Mouse (Mus musculus): Measurements from ENCODE around the gene Bcl2l11. TPM values are rescaled to one million over a fixed set of nuclear protein-coding genes. Genes with fewer than 3 reads are reported as not detected.

Gene Bcl2l11
- total and polyA plus RNA-seq, 2 experiments from 2014 or later = 5.1 to 6.5 TPM

- 92% methylated on average over 9 of the region's 9 CpGs for WGBS
- H3K9me3 ChIP-seq (ENCODE audit: low read length) = no peaks in the 10 kb centered on the region
- DNase-seq (ENCODE audit: low spot score) = no peak
- no peak overlapping the region for H3K27ac ChIP-seq (ENCODE audit: low read depth, low read length)
- no peaks in the 10 kb centered on the region for H3K36me3 ChIP-seq (ENCODE audit: insufficient read depth, low read length)
- ATAC-seq (ENCODE audit: low FRiP score) = no peak
- H3K4me2 ChIP-seq (ENCODE audit: low read depth, low read length, poor library complexity, severe bottlenecking) = no peak overlapping the region
- H3K27me3 ChIP-seq (ENCODE audit: insufficient read depth, low read length) = no peaks in the 10 kb centered on the region
- H3K4me3 ChIP-seq (ENCODE audit: low read depth, low read length) = no peak overlapping the region
- H3K4me1 ChIP-seq (ENCODE audit: insufficient read depth, low read length) = no peaks in the 10 kb centered on the region
- no peak overlapping the region for H3K9ac ChIP-seq (replicated peaks; ENCODE audit: low read length, poor library complexity, severe bottlenecking)
- TF ChIP-seq CTCF (IDR thresholded peaks at IDR 0.05) = no peak
These were observed 23.8 kb upstream of the Bcl2l11 start for GRCm38 (mm10) chr2:128102086-128102485.

GRCm38 (mm10) chr2:128104815-128105214, 21.0 kb upstream of the Bcl2l11 start:
- no peak overlapping the region for H3K4me2 ChIP-seq (ENCODE audit: low read depth, low read length, poor library complexity, severe bottlenecking)
- H3K9ac ChIP-seq (replicated peaks; ENCODE audit: low read length, poor library complexity, severe bottlenecking) = no peak overlapping the region
- no peak for ATAC-seq (ENCODE audit: low FRiP score)
- H3K4me1 ChIP-seq (ENCODE audit: insufficient read depth, low read length) = no peaks in the 10 kb centered on the region
- no peaks in the 10 kb centered on the region for H3K9me3 ChIP-seq (ENCODE audit: low read length)
- no peak for DNase-seq (ENCODE audit: low spot score)
- no peak overlapping the region for H3K4me3 ChIP-seq (ENCODE audit: low read depth, low read length)
- no peaks in the 10 kb centered on the region for H3K27me3 ChIP-seq (ENCODE audit: insufficient read depth, low read length)
- H3K27ac ChIP-seq (ENCODE audit: low read depth, low read length) = no peak overlapping the region
- WGBS = 88% methylated on average over 5 of the region's 5 CpGs
- no peaks in the 10 kb centered on the region for H3K36me3 ChIP-seq (ENCODE audit: insufficient read depth, low read length)
- TF ChIP-seq CTCF (IDR thresholded peaks at IDR 0.05) = no peak

GRCm38 (mm10) chr2:128105651-128106050, 20.2 kb upstream of the Bcl2l11 start:
- H3K4me3 ChIP-seq (ENCODE audit: low read depth, low read length) = no peak overlapping the region
- no peaks in the 10 kb centered on the region for H3K27me3 ChIP-seq (ENCODE audit: insufficient read depth, low read length)
- no peaks in the 10 kb centered on the region for H3K4me1 ChIP-seq (ENCODE audit: insufficient read depth, low read length)
- no peak overlapping the region for H3K4me2 ChIP-seq (ENCODE audit: low read depth, low read length, poor library complexity, severe bottlenecking)
- no peak for TF ChIP-seq CTCF (IDR thresholded peaks at IDR 0.05)
- no peak overlapping the region for H3K9ac ChIP-seq (replicated peaks; ENCODE audit: low read length, poor library complexity, severe bottlenecking)
- no peak for DNase-seq (ENCODE audit: low spot score)
- no peak overlapping the region for H3K27ac ChIP-seq (ENCODE audit: low read depth, low read length)
- no peak for ATAC-seq (ENCODE audit: low FRiP score)
- 88% methylated on average over 11 of the region's 11 CpGs for WGBS
- no peaks in the 10 kb centered on the region for H3K9me3 ChIP-seq (ENCODE audit: low read length)
- H3K36me3 ChIP-seq (ENCODE audit: insufficient read depth, low read length) = no peaks in the 10 kb centered on the region

GRCm38 (mm10) chr2:128111537-128111936, 14.3 kb upstream of the Bcl2l11 start:
- Histone ChIP-seq H3K9me3 (ENCODE audit: low read length) (no peaks in the 10 kb centered on the region), H3K4me2 (ENCODE audit: low read depth, low read length, poor library complexity, severe bottlenecking) (no peak overlapping the region), H3K4me3 (ENCODE audit: low read depth, low read length) (no peak overlapping the region), H3K4me1 (ENCODE audit: insufficient read depth, low read length) (no peaks in the 10 kb centered on the region), H3K27me3 (ENCODE audit: insufficient read depth, low read length) (no peaks in the 10 kb centered on the region), H3K27ac (ENCODE audit: low read depth, low read length) (no peak overlapping the region), H3K9ac (replicated peaks; ENCODE audit: low read length, poor library complexity, severe bottlenecking) (no peak overlapping the region), H3K36me3 (ENCODE audit: insufficient read depth, low read length) (no peaks in the 10 kb centered on the region)
- DNase-seq (ENCODE audit: low spot score) (no peak), ATAC-seq (ENCODE audit: low FRiP score) (no peak)
- no peak for TF ChIP-seq CTCF (IDR thresholded peaks at IDR 0.05)
- 57% methylated on average over 9 of the region's 9 CpGs for WGBS

GRCm38 (mm10) chr2:128114621-128115020, 11.2 kb upstream of the Bcl2l11 start:
- Histone ChIP-seq H3K27ac (ENCODE audit: low read depth, low read length) (no peak overlapping the region), H3K36me3 (ENCODE audit: insufficient read depth, low read length) (no peaks in the 10 kb centered on the region), H3K4me1 (ENCODE audit: insufficient read depth, low read length) (no peaks in the 10 kb centered on the region), H3K4me3 (ENCODE audit: low read depth, low read length) (no peak overlapping the region), H3K4me2 (ENCODE audit: low read depth, low read length, poor library complexity, severe bottlenecking) (no peak overlapping the region), H3K27me3 (ENCODE audit: insufficient read depth, low read length) (no peaks in the 10 kb centered on the region), H3K9me3 (ENCODE audit: low read length) (no peaks in the 10 kb centered on the region), H3K9ac (replicated peaks; ENCODE audit: low read length, poor library complexity, severe bottlenecking) (no peak overlapping the region)
- 89% methylated on average over 3 of the region's 3 CpGs for WGBS
- ATAC-seq (ENCODE audit: low FRiP score) (no peak), DNase-seq (ENCODE audit: low spot score) (no peak)
- no peak for TF ChIP-seq CTCF (IDR thresholded peaks at IDR 0.05)

GRCm38 (mm10) chr2:128115579-128115978, 10.3 kb upstream of the Bcl2l11 start:
- H3K4me1 ChIP-seq (ENCODE audit: insufficient read depth, low read length) = no peaks in the 10 kb centered on the region
- H3K4me3 ChIP-seq (ENCODE audit: low read depth, low read length) = no peak overlapping the region
- ATAC-seq (ENCODE audit: low FRiP score) = no peak
- no peaks in the 10 kb centered on the region for H3K27me3 ChIP-seq (ENCODE audit: insufficient read depth, low read length)
- TF ChIP-seq CTCF (IDR thresholded peaks at IDR 0.05) = no peak
- no peak overlapping the region for H3K9ac ChIP-seq (replicated peaks; ENCODE audit: low read length, poor library complexity, severe bottlenecking)
- no peak overlapping the region for H3K27ac ChIP-seq (ENCODE audit: low read depth, low read length)
- no peak overlapping the region for H3K4me2 ChIP-seq (ENCODE audit: low read depth, low read length, poor library complexity, severe bottlenecking)
- H3K9me3 ChIP-seq (ENCODE audit: low read length) = no peaks in the 10 kb centered on the region
- WGBS = 62% methylated on average over 4 of the region's 4 CpGs
- no peak for DNase-seq (ENCODE audit: low spot score)
- H3K36me3 ChIP-seq (ENCODE audit: insufficient read depth, low read length) = no peaks in the 10 kb centered on the region

Data from midbrain, postnatal 0 days (tissue).